Mouse (Mus musculus) 416B (cell line): Measurements from ENCODE around the gene Acoxl.

Experiments
- DNase-seq: peaks from one replicate; pipeline ENCODE4 v3.0.0; 2011; ENCODE audit warnings: low read depth

The Acoxl gene

GRCm38 (mm10) chr2:127939206-127939605, 100.5 kb downstream of the Acoxl start:
- no peak for DNase-seq

DNA sequence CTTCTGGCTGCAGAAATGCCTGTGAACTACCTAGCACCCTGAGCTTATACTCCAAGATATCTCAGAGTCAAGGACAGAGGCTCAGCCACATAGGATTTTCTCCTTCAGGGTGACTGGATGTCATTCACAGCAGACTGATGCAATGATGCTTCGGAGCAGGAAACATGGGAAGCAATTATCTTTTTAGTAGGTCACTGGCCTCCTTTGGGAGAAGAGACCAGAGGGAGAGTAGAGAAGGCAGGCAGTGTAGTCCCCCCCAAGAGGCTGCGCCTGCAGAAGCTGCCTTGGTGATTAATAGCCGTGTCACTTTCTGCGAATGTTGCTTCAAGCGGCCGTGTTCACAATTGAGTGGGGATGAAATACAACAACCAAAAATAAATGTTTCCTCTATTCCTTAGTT, 121.9 kb downstream of the Acoxl start:
- DNase-seq: no peak

DNA sequence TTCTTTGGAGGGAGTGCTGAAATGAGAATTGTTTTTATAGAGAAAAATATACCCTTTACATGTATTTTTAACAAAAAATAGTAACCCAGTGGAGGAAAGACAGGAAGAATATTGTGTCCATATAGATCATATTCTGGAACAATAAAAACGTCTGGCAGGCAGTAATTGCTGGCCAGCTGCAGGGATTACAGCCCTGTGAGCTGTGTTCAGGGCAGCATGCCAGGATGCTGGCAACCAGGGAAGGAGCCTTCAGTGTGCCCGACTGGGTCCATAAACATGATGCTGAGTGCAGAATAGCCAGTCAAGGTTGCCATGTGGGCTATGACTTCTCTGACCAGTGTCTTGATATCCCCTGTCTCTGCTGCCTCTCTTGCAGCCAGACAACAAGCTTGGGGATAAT, 122.5 kb downstream of the Acoxl start:
- DNase-seq: no peak

DNA sequence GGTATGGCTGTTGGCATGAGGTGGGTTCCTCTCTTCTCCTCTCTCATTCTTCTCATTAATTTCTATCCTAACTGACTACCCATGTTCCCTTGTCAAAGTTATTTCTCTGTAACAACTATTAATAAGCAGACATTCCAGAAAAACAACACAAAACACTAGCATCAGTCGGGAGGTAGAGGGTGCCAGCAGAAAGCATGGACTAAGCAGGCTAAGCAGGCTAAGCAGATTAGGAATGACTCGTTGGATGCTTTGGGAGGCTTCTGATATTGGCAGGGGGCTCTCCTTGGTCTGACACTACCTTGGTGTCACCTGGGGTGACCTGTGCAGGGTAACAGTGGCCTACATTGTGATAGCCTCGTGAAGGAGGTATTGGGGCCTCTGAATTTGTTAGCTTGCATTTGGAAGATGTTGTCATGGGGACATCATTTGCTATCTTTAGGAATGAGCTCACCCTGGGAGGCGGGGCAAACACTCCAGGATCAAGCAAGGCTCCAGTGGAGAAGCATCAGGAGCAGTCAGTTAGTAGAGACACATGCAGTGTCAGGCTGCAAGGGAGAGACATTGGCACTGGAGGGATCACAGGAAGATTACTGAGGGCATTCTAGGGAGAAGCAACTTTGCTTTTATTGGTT, 123.2 kb downstream of the Acoxl start:
- DNase-seq: no peak

- DNase-seq: no peak
Measured at GRCm38 (mm10) chr2:127968944-127969343, 130.3 kb downstream of the Acoxl start.

- DNase-seq: no peak
Measured at GRCm38 (mm10) chr2:127976276-127976675, 137.6 kb downstream of the Acoxl start.

DNA sequence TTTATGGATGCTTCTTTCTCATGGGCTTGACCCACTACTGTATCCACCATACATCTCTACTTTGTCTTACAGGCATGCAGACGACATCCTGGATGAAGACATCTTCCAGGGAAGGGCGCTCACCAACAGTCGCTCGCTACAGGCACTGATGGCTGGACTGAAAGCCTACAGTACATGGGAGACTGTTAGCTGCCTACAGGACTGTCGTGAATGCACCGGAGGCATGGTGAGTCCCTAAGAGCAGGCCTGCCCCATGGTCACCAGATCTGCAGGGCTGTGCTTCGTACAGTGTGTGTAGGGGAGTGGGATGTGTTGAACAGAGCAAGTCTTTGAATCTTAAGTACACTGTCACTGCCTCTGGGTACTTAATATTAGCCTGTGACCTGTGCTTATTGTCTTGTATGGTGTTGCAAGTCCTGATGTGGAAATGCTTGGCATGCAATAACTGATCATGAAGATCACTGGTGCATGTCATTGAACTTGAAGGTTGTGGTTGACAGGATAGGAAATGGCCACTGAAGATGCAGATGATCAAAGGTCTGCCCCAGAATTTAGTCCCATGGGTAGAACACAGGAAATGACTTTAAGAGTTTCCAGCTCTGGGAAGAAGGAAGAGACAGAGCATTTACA, 140.0 kb downstream of the Acoxl start:
- no peak for DNase-seq

DNA sequence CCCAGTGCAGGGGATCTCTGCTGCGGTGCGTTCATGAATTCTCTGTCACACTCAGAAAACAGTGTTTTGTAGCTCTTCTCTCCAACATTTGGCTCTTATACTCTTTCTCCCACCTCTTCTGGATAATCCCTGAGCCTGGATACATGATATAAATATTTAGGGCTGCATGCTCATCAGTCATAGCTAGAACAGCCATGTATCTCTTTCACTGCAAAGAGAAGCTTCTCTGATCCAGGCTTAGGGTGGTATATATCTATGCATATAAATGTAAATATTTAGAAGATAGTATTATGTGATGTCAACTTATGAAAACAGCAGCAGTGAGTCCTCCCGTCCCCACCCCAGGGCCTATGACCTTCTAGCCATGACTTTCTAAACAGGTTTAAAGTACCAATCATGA, 143.9 kb downstream of the Acoxl start:
- no peak for DNase-seq

- DNase-seq: no peak
Measured at GRCm38 (mm10) chr2:127983301-127983700, 144.6 kb downstream of the Acoxl start.

DNA sequence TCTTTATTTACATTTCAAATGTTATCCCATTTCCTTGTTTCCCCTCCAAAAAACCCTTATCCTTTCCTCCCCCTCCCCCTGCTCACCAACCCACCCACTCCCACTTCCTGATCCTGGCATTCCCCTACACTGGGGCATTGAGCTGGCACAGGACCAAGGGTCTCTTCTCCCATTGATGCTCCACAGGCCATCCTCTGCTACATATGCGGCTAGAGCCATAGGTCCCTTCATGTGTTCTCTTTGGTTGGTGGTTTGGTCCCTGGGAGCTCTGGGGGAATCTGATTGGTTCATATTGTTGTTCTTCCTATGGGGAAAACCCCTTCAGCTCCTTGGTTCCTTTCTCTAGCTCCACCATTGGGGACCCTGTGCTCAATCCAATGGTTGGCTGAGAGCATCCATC, 145.3 kb downstream of the Acoxl start:
- no peak for DNase-seq

GRCm38 (mm10) chr2:127987706-127988105, 149.0 kb downstream of the Acoxl start:
- DNase-seq: no peak

DNA sequence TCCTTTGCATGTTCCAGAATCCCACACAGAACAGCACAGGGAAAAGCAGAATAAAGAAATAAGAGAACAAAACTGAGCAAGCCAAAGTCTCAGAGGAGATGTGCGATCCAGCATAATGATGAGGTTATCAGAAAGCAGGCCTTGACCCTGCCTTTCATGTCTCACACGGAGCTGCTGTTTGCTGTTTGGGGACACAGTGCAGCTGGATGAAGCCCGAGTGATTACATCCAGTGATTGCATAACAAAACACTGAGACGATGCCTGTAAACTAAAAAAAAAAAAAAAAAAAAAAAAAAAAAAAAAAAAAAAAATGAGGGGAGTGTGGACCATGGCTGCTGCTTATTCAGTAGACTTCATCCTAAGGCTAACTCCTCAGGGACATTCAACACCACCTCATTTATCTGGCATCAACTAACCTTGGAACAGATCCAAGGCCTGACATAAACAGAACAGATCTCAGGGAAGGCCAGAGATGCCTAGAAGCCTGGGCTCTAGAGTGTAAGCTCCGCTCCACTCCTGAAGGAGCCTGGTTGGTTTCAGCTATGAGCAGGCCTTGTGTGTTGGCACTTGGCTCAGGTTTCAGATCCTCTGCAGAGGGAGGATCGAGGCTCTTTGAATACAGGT, 152.3 kb downstream of the Acoxl start:
- DNase-seq: no peak

DNA sequence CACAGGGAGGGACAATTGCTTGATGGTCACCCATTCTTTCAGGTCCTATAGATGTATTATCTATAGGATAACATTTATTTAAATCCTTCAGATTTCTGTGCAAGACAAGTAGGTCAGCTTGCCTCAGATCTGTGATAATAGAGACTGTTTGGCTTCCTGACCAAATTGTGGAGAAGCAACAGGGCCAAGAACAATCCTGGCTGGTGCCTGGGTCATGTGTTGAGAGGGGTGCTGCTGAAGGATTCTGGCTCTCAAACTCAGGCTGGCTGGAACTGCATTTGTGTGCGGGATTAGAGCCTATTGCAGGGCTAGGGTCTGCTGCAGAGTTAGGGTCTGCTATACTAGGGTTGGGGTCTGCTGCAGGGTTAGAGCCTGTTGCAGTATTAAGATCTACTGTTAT, 153.0 kb downstream of the Acoxl start:
- no peak for DNase-seq

GRCm38 (mm10) chr2:128008662-128009423, 170.2 kb downstream of the Acoxl start:
- peak; percentile 43 for DNase-seq

DNA sequence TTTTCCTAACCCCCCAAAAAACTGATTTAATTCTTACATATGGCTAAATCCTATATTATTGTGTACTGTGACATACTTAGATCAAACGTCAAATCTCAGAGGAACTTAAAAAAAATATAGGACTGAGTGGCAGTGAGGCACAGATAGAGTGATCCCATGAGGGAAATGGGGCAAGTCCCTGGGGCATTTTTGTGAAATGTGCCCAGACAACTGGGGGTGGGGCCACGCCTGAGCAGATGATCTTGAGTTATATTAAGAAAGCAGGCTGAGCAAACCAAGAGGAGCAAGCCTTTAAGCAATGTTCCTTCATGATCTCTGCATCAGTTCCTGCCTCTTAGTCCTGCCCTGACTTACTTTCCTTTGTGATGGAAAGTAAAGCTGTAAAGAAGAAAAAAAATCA, 175.9 kb downstream of the Acoxl start:
- DNase-seq: no peak

DNA sequence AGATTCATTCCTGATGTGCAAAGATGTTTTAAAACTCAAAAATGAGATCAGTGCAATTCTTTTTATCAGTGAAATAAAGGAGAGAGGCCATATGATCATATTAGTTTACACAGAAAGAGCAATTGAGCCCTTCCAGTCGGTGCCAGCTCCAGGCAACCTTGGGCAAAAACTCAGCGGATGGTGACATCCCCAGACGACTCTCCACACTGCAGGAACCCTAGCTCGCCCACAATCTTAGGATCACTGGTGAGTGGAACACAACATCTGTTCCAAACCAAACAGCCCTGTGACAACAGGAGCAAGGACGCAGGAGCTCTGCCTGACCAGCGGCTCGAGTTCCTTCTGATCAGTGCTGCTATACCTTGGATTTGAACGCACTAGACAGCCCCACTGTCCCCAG, 176.9 kb downstream of the Acoxl start:
- no peak for DNase-seq

DNA sequence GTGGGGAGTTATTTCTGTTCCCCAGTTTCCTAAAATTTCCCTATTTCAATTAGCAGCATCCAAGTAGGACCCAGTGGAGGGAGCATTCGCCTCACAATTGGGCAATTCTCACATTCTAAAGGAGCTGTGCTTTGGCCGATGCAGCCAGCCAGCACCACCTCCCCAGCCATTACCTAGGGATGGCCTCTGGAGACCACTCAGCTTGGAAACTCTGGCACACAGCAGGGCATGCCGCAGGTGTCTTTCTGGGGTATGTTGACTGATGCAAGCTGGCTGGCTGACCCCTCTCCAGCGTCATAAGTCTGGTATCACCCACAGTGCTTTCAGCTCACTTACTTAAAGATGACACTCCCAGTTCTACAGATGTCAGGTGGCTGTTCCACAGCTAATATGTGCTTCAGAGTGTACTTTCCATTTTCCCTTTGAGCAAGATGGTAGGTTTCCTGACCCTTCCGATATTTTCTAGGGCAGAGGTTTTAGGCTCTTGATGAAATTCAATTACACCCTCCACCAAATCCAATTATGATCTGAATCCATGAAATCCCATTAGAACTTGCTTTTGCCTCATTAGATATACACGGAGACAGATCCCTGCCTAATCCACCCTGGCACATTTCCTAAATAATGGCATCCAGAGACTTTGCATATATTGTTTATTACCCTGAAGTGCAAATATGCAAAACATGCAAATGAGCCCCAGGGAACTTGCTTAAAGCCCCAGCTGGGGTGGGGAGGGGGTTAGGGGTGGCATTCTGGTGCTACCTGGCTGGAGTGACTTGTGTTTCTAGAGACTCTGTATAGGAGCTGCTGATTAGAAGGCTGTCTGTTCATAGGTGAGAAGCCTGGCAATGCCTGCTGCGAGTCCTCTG, 181.6 kb downstream of the Acoxl start:
- DNase-seq: no peak

GRCm38 (mm10) chr2:128020908-128021193, 182.2 kb downstream of the Acoxl start:
- DNase-seq: no peak

DNA sequence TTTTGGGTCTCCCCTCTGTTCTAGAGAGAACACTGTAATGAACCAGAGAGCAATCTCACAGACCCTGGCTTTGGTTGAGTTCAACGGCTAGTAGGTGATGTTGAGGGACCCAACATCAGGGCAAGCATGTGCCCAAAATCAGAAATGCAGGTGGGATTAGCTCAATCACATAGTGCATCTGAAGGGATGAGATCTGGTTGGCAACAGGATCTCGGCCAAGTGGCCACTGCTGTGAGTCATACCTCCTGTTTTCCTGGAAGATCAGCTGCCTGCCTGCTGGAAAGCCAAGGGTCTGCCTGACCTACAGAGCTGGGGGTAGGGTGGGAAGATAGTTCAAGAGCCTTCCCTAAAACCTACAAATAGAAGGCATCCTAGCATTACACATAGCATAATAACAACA, 185.2 kb downstream of the Acoxl start:
- DNase-seq: no peak

DNA sequence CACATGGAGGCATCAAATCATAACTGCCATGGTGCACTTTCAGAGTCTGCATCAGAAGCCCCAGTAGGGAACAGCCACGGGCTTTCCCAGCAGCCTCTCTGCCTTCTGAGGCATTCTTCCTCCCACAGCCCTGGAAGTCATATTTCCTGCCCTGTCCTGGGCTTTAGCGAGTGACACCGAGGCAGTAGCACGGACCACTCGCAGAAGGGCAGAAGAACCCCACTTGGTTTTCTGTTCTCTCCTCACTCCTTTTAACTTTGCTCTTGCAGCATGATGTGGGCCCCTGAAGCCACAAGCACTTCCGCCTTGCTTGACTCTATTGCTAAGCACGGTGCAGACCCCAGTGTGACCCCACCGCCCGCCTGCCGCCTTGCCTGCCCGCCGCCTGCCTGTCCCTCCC, 189.0 kb downstream of the Acoxl start:
- no peak for DNase-seq

DNA sequence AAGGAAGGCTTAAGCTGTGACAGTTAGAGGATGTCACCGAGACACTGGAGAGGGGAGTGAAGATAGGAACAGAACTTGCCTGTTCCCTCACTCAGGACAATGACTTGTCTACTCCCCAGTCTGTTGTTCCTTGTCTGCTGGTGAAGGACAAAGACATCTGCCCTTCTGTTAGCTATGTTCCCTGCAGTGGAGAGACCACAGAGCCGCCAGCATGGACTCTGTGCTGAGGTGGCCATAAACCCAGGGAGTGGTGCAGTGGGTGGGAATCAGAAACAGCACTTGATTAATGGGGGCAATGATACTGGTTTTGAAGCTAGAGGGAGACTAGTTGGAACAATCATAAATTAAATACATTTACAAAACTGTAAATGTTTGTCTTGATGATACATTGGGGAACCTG, 191.3 kb downstream of the Acoxl start:
- DNase-seq: no peak

DNA sequence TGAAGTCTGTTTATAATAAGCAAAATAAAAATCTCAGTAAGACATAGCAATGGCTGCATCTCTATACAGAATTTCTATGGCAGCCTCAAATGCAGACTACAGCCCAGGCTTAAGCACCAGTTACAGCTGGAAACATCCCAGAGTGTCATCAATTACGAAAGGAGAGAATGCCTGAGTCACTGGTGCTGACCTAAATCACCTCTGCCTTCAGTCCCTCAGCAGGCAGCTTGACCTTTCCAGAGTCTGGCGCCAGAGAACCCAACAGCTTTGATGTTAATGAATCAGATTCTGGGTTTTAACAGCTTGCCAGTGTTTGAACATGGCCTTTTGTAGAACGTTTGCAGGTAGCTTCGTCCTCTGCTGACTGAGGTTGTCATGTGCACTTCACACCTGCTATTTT, 193.4 kb downstream of the Acoxl start:
- DNase-seq: no peak
